Mouse (Mus musculus) lung, embryonic 16.5 days (tissue): Measurements from ENCODE around the gene Sorcs1. TPM values are rescaled to one million over a fixed set of nuclear protein-coding genes. Genes with fewer than 3 reads are reported as not detected.

Experiments
- ATAC-seq: fragments of 200-750 bp; cut with Nextera tagmentation; 2 replicates; pipeline ENCODE4 v1.8.0; 2017; ENCODE audit warnings: low read depth, mild to moderate bottlenecking, moderate library complexity
- H3K27ac ChIP-seq: fragments of 300-500 bp; sonication (generic); 2 replicates; pipeline ENCODE4 v1.5.1; 2014; ENCODE audit warnings: mild to moderate bottlenecking, control low read depth, low read length
- H3K27me3 ChIP-seq: fragments of 300-500 bp; sonication (generic); 2 replicates; pipeline ENCODE4 v1.6.1; 2014; ENCODE audit warnings: low read depth, low read length, mixed read lengths; ENCODE audit not compliant: control insufficient read depth, insufficient read depth
- H3K36me3 ChIP-seq: fragments of 300-500 bp; sonication (generic); 2 replicates; pipeline ENCODE4 v1.6.1; 2014; ENCODE audit warnings: low read length; ENCODE audit not compliant: control insufficient read depth, insufficient read depth
- H3K4me1 ChIP-seq: fragments of 300-500 bp; sonication (generic); replicated peaks from 2 replicates; pipeline ENCODE4 v1.6.1; 2014; ENCODE audit warnings: low read length, mixed read lengths; ENCODE audit not compliant: control insufficient read depth, insufficient read depth
- H3K4me2 ChIP-seq: fragments of 300-500 bp; sonication (generic); 2 replicates; pipeline ENCODE4 v1.6.1; 2014; ENCODE audit warnings: low read depth, low read length, control low read depth
- H3K4me3 ChIP-seq: fragments of 300-500 bp; sonication (generic); 2 replicates; pipeline ENCODE4 v1.5.1; 2014; ENCODE audit warnings: mild to moderate bottlenecking, low read length, control low read depth
- H3K9ac ChIP-seq: fragments of 300-500 bp; sonication (generic); 2 replicates; pipeline ENCODE4 v1.6.1; 2014; ENCODE audit warnings: low read length, control low read depth
- H3K9me3 ChIP-seq: fragments of 300-500 bp; sonication (generic); 2 replicates; pipeline ENCODE4 v1.6.1; 2016; ENCODE audit warnings: low read length; ENCODE audit not compliant: control insufficient read depth
- WGBS: fragments of 180-500 bp; shearing (Covaris S2); extraction: QIAGEN DNeasy Blood & Tissue Kit; methylation state at CpG from one replicate; pipeline ENCODE4 v1.1.7; 2014; 5-methylcytosine and 5-hydroxymethylcytosine counted together
- polyA plus RNA-seq: library from polyadenylated mRNA; unstranded; fragments of >200 nt; fragmentation: Nextera tagmentation; extraction: Ambion mirVana; gene quantifications from 2 replicates; pipeline ENCODE4 v1.2.1, GENCODE M21; 2015

The Sorcs1 gene
- polyA plus RNA-seq, 1 experiment from 2014 or later, result 0.67 TPM

GRCm38 (mm10) chr19:50398341-50398740 is 280.1 kb downstream of the Sorcs1 start:
- ATAC-seq, result no peak
- WGBS, result 83% methylated on average over 2 of the region's 2 CpGs
- H3K4me2 ChIP-seq, result no peak overlapping the region
- no peaks in the 10 kb centered on the region for H3K9me3 ChIP-seq
- no peak overlapping the region for H3K4me3 ChIP-seq
- H3K4me1 ChIP-seq, result no peaks in the 10 kb centered on the region
- H3K27me3 ChIP-seq, result no peaks in the 10 kb centered on the region
- no peak overlapping the region for H3K27ac ChIP-seq
- H3K36me3 ChIP-seq, result no peaks in the 10 kb centered on the region
- no peak overlapping the region for H3K9ac ChIP-seq

DNA sequence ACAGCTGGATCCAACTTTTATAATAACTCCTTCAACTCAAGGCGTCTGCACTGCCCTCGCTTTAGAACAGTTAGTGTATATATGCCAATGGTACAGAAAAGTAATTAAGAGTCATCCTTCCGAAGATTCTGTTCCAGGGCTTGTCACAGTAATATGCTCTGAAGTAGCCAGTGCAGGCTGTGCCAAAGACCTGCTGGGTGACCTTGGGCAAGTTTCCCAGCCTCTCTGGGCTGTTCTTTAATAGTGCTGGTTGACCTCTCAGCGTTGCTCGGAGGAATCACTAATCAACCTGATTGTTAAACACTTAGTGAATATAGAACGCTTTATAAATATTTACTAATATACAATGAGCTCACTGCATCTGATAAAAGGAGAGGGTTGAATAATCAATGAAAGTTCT is 282.7 kb downstream of the Sorcs1 start:
- no peak for ATAC-seq
- H3K4me2 ChIP-seq, result no peak overlapping the region

GRCm38 (mm10) chr19:50394101-50394500 is 284.3 kb downstream of the Sorcs1 start:
- ATAC-seq, result no peak
- H3K4me2 ChIP-seq, result no peak overlapping the region
- H3K9me3 ChIP-seq, result no peaks in the 10 kb centered on the region
- no peaks in the 10 kb centered on the region for H3K27me3 ChIP-seq
- no peaks in the 10 kb centered on the region for H3K4me1 ChIP-seq
- 69% methylated on average over 5 of the region's 5 CpGs for WGBS
- H3K9ac ChIP-seq, result no peak overlapping the region
- H3K36me3 ChIP-seq, result no peaks in the 10 kb centered on the region
- H3K27ac ChIP-seq, result no peak overlapping the region
- H3K4me3 ChIP-seq, result no peak overlapping the region

More for the DNA sequence above, 282.7 kb downstream of the Sorcs1 start:
- Histone ChIP-seq H3K27me3 (no peaks in the 10 kb centered on the region), H3K27ac (no peak overlapping the region), H3K4me3 (no peak overlapping the region), H3K4me1 (no peaks in the 10 kb centered on the region), H3K9ac (no peak overlapping the region), H3K36me3 (no peaks in the 10 kb centered on the region), H3K9me3 (no peaks in the 10 kb centered on the region)
- WGBS, result 60% methylated on average over 6 of the region's 6 CpGs

DNA sequence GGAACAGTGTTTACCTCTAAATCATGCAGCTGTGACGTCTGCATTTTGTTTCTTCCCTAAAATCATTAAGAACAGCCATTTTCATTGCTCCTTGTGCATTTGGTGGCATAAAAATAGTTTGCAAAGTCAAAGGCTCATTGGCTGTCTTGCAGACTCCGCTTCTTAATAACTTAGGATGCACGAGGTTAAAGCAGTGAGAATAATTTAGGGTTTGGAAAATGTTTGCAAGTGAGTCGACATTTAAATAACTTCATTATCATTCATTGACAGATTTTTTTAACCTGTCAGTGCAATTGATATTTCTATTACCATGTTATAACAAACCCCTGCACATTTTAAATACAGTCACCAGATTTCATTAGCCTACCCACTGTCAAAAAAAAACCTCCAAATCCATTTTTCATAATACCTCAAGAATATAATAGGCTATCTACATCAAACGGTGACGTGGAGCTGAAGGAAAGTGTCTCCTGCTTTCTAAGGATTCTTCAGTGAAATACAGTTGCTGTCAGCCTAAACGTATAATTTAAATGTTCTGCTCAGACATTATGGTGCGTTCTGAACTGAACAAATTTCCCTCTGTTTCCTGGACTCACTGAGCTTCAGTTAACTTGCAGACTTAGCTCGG is 288.4 kb downstream of the Sorcs1 start:
- Histone ChIP-seq H3K4me1 (no peaks in the 10 kb centered on the region), H3K27ac (no peak overlapping the region), H3K9me3 (peaks cover 3% of the 10 kb centered on the region), H3K9ac (no peak overlapping the region), H3K4me2 (no peak overlapping the region), H3K27me3 (no peaks in the 10 kb centered on the region), H3K4me3 (no peak overlapping the region), H3K36me3 (no peaks in the 10 kb centered on the region)
- no peak for ATAC-seq
- WGBS, result 66% methylated on average over 9 of the region's 9 CpGs

GRCm38 (mm10) chr19:50378901-50379300 is 299.5 kb downstream of the Sorcs1 start:
- H3K4me2 ChIP-seq, result no peak overlapping the region
- WGBS, result 87% methylated on average over 5 of the region's 5 CpGs
- ATAC-seq, result no peak
- no peak overlapping the region for H3K9ac ChIP-seq
- H3K4me3 ChIP-seq, result no peak overlapping the region
- H3K4me1 ChIP-seq, result no peaks in the 10 kb centered on the region
- no peaks in the 10 kb centered on the region for H3K36me3 ChIP-seq
- H3K27me3 ChIP-seq, result no peaks in the 10 kb centered on the region
- no peak overlapping the region for H3K27ac ChIP-seq
- no peaks in the 10 kb centered on the region for H3K9me3 ChIP-seq

DNA sequence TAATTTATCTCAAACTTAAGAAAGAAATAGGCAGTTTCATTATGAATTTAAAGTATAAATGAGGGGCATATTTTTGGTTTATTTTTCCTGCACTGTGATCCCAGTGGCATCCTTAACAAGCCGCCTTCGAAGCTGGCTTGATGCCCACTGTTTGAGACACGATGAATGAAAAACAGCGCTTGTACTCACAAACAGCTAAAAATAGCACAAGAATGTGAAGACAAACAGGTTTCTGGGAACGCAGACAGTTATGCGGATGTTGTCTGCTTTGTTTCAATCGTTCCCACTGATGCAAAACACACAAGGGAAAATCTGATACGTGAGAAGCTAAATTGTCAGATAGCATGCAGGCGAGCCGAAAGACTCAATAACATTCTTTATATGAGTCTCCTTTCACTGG is 303.7 kb downstream of the Sorcs1 start:
- no peaks in the 10 kb centered on the region for H3K9me3 ChIP-seq
- WGBS, result 39% methylated on average over 10 of the region's 10 CpGs
- no peaks in the 10 kb centered on the region for H3K27me3 ChIP-seq
- H3K9ac ChIP-seq, result no peak overlapping the region
- no peaks in the 10 kb centered on the region for H3K4me1 ChIP-seq
- H3K4me3 ChIP-seq, result 0 out of 2 replicates have a peak overlapping the region, but pooled peaks have one; percentile 13
- H3K4me2 ChIP-seq, result 0 out of 2 replicates have a peak overlapping the region, but pooled peaks have one; percentile 29
- H3K27ac ChIP-seq, result no peak overlapping the region
- H3K36me3 ChIP-seq, result no peaks in the 10 kb centered on the region
- ATAC-seq, result no peak

GRCm38 (mm10) chr19:50366446-50366845 is 312.0 kb downstream of the Sorcs1 start:
- Histone ChIP-seq H3K27me3 (no peaks in the 10 kb centered on the region), H3K9me3 (no peaks in the 10 kb centered on the region), H3K9ac (no peak overlapping the region), H3K27ac (no peak overlapping the region), H3K4me1 (no peaks in the 10 kb centered on the region), H3K36me3 (no peaks in the 10 kb centered on the region), H3K4me2 (no peak overlapping the region), H3K4me3 (no peak overlapping the region)
- WGBS, result 68% methylated on average over 3 of the region's 3 CpGs
- no peak for ATAC-seq

GRCm38 (mm10) chr19:50362655-50363500 is 315.6 kb downstream of the Sorcs1 start:
- Histone ChIP-seq H3K27ac (0 out of 2 replicates have a peak overlapping the region, but pooled peaks have one; percentile 20), H3K4me2 (peak overlapping the region; percentile 25; the same call in 1 of the 2 replicates), H3K9ac (no peak overlapping the region), H3K4me1 (no peaks in the 10 kb centered on the region), H3K27me3 (no peaks in the 10 kb centered on the region), H3K4me3 (no peak overlapping the region), H3K9me3 (no peaks in the 10 kb centered on the region), H3K36me3 (no peaks in the 10 kb centered on the region)
- ATAC-seq, result peak; percentile 84
- 26% methylated on average over 9 of the region's 9 CpGs for WGBS

GRCm38 (mm10) chr19:50358561-50358960 is 319.9 kb downstream of the Sorcs1 start:
- Histone ChIP-seq H3K27me3 (no peaks in the 10 kb centered on the region), H3K9me3 (no peaks in the 10 kb centered on the region), H3K27ac (no peak overlapping the region), H3K36me3 (no peaks in the 10 kb centered on the region), H3K4me2 (no peak overlapping the region), H3K4me3 (no peak overlapping the region), H3K9ac (no peak overlapping the region), H3K4me1 (no peaks in the 10 kb centered on the region)
- no peak for ATAC-seq
- 31% methylated on average over 2 of the region's 2 CpGs for WGBS
